Mouse (Mus musculus): ENCODE results near the gene Gm5640.
"Not testable (repeated sequence)": the region's sequence is repeated elsewhere in the genome, so short reads cannot be mapped to it uniquely, and the experiment has no call there.

The Gm5640 gene

GRCm38 (mm10) chrX:74645466-74646323 is at the start of gene Gm5640:
Gene Gm5640, minus strand, starts transcription at chrX:74645635.
- DNase-seq, result not testable (repeated sequence)

GRCm38 (mm10) chrX:74646393-74646792 is 958 bp upstream of the Gm5640 start:
- not testable (repeated sequence) for DNase-seq

GRCm38 (mm10) chrX:74592379-74592778 is 53.1 kb downstream of the Gm5640 start, which contains the start of gene Olfr1325:
Gene Olfr1325, plus strand, starts transcription at chrX:74592679.
- DNase-seq, result no peak

Data from right cerebral cortex, postnatal 14 days (tissue).